Mouse (Mus musculus) stomach, postnatal 0 days (tissue): ENCODE results near the gene Zbtb22.

ENCODE experiments used
- CTCF ChIP-seq: IDR thresholded peaks from 2 replicates; pipeline ENCODE4 v1.5.1; 2016; ENCODE audit warnings: antibody characterized with exemption, low read depth, mild to moderate bottlenecking, moderate library complexity
- EP300 ChIP-seq: optimal IDR thresholded peaks from 2 replicates; pipeline ENCODE3; 2016; ENCODE audit warnings: antibody characterized with exemption

DNA sequence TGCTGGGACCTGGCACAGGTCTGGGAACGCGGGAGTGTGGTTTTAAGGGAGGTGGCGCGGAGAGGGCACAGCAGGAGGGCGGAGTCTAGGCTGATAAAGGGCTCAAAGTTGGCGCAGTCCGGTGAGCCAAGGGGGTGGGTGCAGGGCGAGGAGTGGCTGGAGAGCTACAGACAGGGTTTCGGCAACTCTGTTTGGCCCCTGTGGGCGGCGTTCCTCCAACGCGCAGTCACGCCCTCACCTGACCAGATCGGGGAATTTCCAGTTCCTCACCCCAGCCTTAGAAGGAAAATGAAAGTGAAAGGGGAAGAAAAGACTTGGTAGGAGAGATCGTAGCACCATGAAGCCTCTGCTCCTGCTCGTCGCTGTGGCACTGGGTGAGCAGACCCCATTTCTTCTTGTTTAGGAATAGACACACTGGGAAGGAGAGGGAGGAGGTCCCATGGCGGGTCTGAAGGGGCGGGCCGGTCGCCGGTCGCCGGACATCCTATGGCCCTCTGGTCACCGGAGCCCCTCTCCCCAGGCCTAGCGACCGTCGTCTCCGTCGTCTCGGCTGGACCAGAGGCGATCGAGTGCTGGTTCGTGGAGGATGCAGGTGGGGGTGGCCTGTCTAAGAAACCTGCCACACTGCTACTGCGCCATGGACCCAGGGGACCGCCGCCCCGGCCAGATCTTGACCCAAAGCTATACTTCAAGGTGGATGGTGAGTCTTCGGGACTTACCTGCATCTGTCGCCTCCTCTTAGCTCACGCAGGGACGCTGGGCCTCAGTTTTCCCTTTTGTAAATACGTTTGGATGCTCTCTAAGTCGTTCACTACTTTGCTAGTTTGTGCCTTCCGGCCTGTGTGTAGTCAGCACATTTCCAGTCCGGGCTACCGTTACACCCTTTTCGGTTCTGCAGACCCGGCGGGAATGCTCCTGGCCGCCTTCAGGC lies 3.9 kb downstream of the Zbtb22 start:
- peak; percentile 61 for TF ChIP-seq CTCF
- TF ChIP-seq EP300, result no peak
